Mouse (Mus musculus): ENCODE measurements around the gene Xpc. TPM values are rescaled to one million over a fixed set of nuclear protein-coding genes. Genes with fewer than 3 reads are reported as not detected.

Xpc gene
- total RNA-seq (2021): 10 to 100 TPM; 13.1 to 14.1 TPM

DNA sequence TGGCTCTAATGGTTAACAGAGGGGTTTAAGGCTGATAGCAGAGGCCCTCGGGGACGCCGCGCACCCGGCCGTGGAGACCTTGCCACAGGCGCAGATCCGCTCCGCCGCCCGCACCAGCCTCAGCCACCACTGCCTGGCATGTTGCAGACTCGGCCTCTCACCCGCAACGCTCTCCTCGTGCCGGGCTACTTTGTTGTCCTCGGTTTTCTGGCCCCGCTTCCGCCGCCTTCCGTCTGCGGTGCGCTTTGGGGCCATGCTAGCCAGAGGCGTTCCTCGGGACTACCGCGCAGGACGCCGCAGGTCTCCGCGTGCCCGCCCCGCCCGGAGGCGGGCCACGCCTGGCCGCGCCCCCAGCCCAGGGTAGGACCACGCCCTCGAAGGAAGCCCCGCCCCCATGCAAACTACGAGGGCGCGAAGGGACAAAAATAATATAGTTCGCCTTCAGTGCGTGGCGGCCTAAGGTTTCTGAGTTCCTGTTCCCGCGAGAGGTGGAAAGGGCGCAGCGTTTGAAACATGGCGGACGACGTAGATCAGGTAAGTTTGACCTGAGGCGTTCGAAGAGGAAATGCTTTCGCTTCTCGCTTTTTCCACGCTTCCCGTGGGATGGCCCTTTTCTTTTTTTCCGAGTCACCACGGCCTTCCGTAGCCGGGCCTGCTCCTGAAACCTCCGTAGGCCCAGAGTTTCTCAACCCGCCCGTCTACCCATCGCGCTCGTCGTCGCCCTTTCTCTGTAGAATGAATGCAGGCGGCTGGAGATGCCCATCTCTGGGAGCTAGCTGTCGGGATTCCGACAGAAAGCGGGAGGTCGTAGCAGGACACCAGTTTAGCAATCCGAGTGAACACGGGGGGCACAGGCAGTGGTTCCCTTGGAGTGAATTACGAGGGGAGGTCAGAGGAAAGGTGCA lies at the start of gene Xpc, which contains the start of gene Lsm3:
Gene Xpc (minus strand): TSS at position 344 of the 905 bp plus-strand sequence.
Gene Lsm3 (plus strand): TSS at position 384 of the 905 bp plus-strand sequence.
- intact Hi-C loops (cut with DNase I): no loop called here
- peak; percentile 97 for DNase-seq

DNA sequence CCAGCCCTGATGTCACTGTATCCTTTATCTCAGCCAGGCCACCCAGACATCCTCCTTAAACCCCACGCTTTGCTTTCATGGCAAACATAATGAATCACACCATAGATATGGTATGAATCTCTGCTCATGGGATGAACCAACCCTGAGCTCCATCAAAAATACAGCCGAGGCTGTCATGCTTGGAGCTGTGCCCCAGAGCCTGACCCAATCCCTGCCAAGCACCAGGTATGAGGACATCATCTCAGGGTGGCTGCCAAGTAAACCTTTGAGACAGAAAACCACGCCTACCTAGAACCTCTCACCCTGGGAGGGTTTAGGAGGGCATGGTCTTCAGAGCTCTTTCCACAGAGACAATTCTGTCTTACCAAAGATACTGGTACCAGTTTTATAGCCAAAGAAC lies 47.3 kb upstream of the Xpc start:
- intact Hi-C loops (cut with DNase I): no loop called here
- peak; percentile 24 for DNase-seq

DNA sequence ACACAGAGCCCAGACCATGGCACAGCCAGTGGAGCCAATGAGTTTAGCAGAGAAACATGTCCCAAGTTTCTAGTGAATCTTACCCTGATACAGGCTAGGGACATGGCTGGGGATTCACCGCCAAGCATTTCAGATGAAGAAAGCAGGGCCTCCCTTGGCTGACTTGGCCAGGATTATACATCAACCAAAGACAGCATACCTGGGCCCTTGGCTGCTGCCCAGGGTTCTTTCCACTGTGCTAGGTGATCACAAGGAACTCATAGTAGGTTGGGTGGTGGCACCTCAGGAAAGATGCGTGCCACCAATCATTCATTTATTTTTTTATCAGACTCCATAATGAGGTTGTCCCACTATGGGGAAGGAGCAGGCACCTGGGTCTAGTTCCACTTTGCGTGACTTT lies 44.5 kb upstream of the Xpc start:
- intact Hi-C loops (cut with DNase I): no loop called here
- DNase-seq: no peak

DNA sequence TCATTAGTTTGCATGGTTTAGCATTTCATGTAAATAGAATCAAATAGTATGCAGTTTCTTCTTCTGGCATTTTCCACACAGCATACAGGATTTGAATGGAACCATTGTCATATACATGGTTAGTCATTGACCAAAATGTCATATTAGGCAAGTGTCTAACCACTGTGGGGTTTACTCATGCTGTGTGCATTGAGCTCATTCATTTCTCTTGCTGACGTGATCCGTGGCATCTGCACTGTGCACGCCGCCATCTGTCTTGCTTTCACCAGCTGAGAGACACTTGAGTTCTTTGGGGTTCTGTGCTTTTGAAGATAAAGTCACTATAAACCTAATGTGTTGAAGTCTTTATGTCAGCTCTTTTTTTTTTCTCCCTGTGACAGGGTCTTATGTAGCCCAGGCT lies 43.7 kb upstream of the Xpc start:
- intact Hi-C loops (cut with DNase I): no loop called here
- peak; percentile 15 for DNase-seq

- DNase-seq: no peak
- intact Hi-C loops (cut with DNase I): no loop called here
These were observed 42.9 kb upstream of the Xpc start for GRCm38 (mm10) chr6:91558565-91558964.

- intact Hi-C loops (cut with DNase I): no loop called here
- DNase-seq: no peak
These were observed 37.0 kb upstream of the Xpc start for GRCm38 (mm10) chr6:91552693-91553092.

- intact Hi-C loops (cut with DNase I): no loop called here
- no peak for DNase-seq
These were observed 36.0 kb upstream of the Xpc start for GRCm38 (mm10) chr6:91551671-91552070.

- DNase-seq: no peak
- intact Hi-C loops (cut with DNase I): no loop called here
These were observed 33.9 kb upstream of the Xpc start for GRCm38 (mm10) chr6:91549621-91550020.

DNA sequence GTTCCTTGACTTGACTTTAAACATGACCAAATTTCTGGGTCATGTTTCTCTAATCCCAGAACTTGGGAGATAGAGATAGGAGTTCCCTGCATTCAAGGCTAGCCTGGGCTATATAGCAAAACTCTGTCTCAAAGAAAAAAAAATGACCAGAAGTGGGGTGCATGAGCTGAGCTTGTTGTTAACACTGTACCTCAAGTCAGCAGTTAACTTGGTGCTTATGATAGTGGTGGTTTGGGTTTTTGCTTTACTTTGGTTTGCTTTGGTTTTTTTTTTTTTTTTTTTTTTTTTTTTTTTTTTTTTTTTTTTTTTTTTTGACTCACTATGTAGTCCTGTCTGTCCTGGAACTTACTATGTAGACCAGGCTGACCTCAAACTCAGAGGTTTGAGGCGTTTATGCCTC lies 31.6 kb upstream of the Xpc start:
- intact Hi-C loops (cut with DNase I): no loop called here
- no peak for DNase-seq

DNA sequence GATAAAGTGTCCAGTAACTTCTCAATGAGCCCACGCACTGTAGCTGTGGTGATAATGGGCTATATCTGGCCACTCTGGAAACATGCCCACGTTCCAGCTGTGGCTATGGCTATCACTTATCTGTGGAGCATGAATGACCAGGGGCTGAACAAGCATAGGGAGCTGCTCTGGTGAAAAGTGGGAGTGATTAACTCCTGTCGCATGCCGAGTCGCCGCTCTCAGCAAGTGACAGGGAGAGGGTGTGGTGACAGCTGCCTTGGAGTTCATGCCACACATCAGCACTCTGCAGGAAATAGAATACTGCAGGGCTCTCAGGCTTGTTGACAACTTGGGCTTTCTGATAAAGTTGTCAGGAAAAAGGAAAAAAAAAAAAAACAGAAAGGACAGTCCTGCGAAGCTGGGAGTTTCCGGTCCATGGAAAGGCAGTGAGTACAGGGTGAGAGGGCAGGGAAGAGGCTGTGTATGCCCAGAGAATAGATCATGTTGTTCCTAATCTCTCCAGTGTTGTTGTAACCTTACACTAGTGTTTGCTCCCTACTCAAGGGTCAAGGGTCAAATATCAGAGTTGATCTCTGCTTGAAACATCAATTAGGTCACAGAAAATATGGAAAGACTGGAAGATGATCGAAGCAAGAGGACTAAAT lies 30.7 kb upstream of the Xpc start:
- intact Hi-C loops (cut with DNase I): no loop called here
- DNase-seq: no peak

GRCm38 (mm10) chr6:91543056-91543455 lies 27.4 kb upstream of the Xpc start:
- DNase-seq: no peak
- intact Hi-C loops (cut with DNase I): no loop called here

DNA sequence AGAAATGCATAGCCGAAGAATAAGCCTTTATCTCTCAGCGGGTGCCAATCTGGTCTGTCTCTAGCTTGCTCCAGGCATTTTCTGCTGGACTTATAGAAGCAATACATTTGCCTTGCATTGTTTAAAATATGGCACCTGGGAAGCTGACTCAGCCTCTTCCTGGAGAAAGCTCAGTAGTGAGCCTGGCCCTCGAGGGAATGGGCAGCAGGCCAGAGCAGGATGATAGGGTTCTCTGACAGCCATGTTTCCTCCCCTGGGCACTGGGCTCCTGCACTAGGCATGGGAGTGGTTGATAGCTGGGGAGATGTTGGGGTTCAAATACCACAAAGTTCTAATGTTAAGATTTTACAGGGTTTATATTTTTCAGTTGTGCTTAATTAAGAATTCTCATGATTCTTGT lies 25.6 kb upstream of the Xpc start:
- intact Hi-C loops (cut with DNase I): no loop called here
- no peak for DNase-seq

DNA sequence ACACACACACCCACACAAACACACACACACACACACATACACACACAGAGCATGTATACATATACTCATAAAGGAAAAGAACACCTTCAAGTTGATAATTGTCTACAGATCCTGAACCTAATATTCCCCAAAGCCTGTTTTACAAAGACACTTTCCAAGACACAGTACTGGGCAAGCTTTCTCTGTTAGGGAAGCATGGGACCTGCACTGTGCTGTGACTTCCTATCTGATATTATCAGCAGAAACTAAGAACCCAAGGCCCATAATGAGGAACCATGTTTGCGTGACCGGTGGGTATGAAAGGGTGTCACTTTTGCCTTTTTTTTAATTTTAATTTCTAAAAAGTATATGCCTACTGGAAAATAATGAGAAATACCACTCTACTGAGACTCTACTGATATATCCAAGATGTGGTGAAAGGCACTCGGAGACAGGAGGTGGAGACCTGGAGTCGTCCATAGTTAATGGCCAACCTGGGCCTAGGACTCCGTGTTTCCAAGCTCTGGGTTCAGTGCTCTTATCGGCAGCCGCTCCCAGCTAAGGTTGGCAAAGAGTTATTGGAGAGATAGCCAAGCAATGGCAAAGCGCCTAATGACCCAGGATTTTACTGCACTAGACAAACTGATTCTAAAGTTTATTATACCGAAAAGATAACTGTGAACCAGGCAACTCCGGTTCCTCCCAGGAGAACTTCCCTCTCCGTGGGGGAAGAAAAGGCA lies 20.5 kb upstream of the Xpc start:
- DNase-seq: no peak
- intact Hi-C loops (cut with DNase I): no loop called here

GRCm38 (mm10) chr6:91535231-91535630 lies 19.5 kb upstream of the Xpc start:
- intact Hi-C loops (cut with DNase I): no loop called here
- no peak for DNase-seq

DNA sequence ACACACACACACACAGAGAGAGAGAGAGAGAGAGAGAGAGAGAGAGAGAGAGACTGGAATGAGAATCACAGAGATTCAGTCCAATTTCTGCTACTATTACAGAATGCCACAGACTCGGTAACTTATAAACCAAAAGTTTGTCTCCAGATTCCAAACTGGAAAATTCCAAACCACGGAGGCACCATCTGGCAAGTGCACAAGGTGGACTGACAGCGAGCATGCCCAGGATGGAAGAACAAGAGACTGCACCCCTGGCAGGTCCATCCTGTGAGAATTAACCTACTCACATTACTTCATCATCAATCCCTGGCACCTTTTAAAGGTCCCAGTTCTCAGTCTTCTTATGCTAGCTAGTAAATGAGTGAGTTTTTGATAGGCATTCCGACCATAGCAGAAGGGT lies 18.6 kb upstream of the Xpc start:
- intact Hi-C loops (cut with DNase I): no loop called here
- no peak for DNase-seq

DNA sequence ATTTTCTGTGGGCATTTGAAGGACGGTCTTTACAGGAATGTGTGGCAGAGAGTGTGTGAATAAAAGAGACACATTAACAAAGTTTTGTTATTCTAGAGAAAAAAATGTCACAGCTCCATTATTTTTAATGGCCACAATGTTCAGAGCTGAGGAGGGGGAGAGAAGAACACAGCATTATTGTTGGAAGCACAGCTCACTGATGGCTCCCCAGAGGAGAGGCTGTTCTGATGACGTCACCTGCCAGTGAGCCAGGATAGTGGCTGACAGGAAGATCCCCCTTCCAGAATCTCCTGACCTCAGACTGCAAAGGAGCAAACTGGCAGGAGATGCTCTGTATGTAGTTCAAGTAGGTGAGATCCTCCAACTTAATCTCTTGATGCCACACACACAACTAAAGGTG lies 18.1 kb upstream of the Xpc start:
- intact Hi-C loops (cut with DNase I): no loop called here
- DNase-seq: no peak

GRCm38 (mm10) chr6:91533359-91533758 lies 17.7 kb upstream of the Xpc start:
- intact Hi-C loops (cut with DNase I): no loop called here
- no peak for DNase-seq

- DNase-seq: no peak
- intact Hi-C loops (cut with DNase I): no loop called here
These were observed 17.0 kb upstream of the Xpc start for GRCm38 (mm10) chr6:91532661-91533060.

DNA sequence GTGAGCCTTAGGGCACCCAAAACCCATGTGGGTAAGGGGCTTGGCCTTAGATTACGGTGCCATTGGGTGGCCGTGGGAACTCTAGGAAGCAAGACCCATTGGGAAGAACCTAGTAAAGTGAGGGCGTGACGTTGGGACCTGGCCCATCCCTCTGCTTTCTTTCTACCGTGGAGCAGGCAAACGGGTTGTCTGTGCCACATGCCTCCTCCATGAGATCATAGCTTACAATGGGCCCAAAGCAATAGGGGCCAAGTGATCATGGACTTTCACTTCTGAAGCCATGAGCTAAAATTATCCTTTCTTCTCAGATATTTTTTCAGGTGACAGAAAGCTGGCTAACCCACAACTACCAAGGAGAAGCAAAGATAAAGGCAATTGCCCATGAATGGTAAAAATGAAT lies 15.6 kb upstream of the Xpc start:
- no peak for DNase-seq
- intact Hi-C loops (cut with DNase I): no loop called here

- intact Hi-C loops (cut with DNase I): no loop called here
- DNase-seq: no peak
These were observed 15.0 kb upstream of the Xpc start for GRCm38 (mm10) chr6:91530673-91531072.

DNA sequence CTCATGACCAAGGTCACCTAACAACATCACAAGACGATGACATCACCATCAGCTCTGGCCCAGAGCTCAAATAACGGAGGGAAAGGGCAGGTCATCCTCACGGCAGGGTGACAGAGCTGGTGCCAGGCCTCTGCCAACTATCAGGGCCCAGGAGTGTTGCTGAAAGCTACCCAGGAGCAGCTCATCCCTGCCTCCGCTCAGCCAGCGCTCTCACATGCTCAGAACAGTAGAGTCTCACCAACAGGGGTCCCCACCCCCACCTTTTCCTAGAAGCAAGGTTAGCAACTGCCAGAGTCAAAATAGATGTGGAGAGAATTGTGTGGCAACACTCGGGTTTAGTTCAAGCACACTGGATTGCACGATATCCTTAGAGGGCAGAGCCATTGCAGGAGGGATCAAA lies 12.6 kb upstream of the Xpc start:
- intact Hi-C loops (cut with DNase I): loop anchor here (5.0 to 10.0 kb wide), 3 partner anchors 214 to 367 kb away; no protein-coding TSS in a partner anchor
- no peak for DNase-seq

Data from left cerebral cortex, postnatal 4 days (tissue).